Mouse (Mus musculus) thymus, postnatal 0 days (tissue): ENCODE results near the gene Ntn1. TPM values are rescaled to one million over a fixed set of nuclear protein-coding genes. Genes with fewer than 3 reads are reported as not detected.

Source experiments
- DNase-seq: peaks from one replicate; pipeline ENCODE4 v3.0.0-alpha.2; 2015; ENCODE audit warnings: low spot score
- polyA plus RNA-seq: library from polyadenylated mRNA; unstranded; fragments of >200 nt; fragmentation: Nextera tagmentation; extraction: Ambion mirVana; gene quantifications from 2 replicates; pipeline ENCODE4 v1.2.1, GENCODE M21; 2015

Ntn1 gene
- polyA plus RNA-seq, 1 experiment from 2014 or later = 4.4 TPM

- no peak for DNase-seq
Measured at GRCm38 (mm10) chr11:68215206-68215912, 185.3 kb downstream of the Ntn1 start.

GRCm38 (mm10) chr11:68214496-68215205, 186.0 kb downstream of the Ntn1 start:
- no peak for DNase-seq

GRCm38 (mm10) chr11:68213896-68214295, 186.7 kb downstream of the Ntn1 start:
- DNase-seq = no peak

- DNase-seq = peak; percentile 56
Measured at GRCm38 (mm10) chr11:68211924-68212578, 188.6 kb downstream of the Ntn1 start.

- DNase-seq = no peak
Measured at GRCm38 (mm10) chr11:68210714-68211113, 189.9 kb downstream of the Ntn1 start.

GRCm38 (mm10) chr11:68209506-68209905, 191.1 kb downstream of the Ntn1 start:
- no peak for DNase-seq

GRCm38 (mm10) chr11:68208582-68208981, 192.0 kb downstream of the Ntn1 start:
- DNase-seq = no peak

- DNase-seq = no peak
Measured at GRCm38 (mm10) chr11:68208023-68208422, 192.6 kb downstream of the Ntn1 start.

- no peak for DNase-seq
Measured at GRCm38 (mm10) chr11:68205572-68206229, 194.9 kb downstream of the Ntn1 start.

- DNase-seq = no peak
Measured at GRCm38 (mm10) chr11:68204407-68204806, 196.2 kb downstream of the Ntn1 start.

GRCm38 (mm10) chr11:68203658-68204315, 196.8 kb downstream of the Ntn1 start:
- DNase-seq = peak; percentile 52

- DNase-seq = no peak
Measured at GRCm38 (mm10) chr11:68202561-68202960, 198.1 kb downstream of the Ntn1 start.

GRCm38 (mm10) chr11:68201811-68202459, 198.7 kb downstream of the Ntn1 start:
- DNase-seq = no peak

- DNase-seq = peak; percentile 84
Measured at GRCm38 (mm10) chr11:68201063-68201462, 199.6 kb downstream of the Ntn1 start.

- DNase-seq = peak; percentile 42
Measured at GRCm38 (mm10) chr11:68200500-68200899, 200.1 kb downstream of the Ntn1 start.

- DNase-seq = peak; percentile 88
Measured at GRCm38 (mm10) chr11:68199801-68200423, 200.7 kb downstream of the Ntn1 start.

- peak; percentile 93 for DNase-seq
Measured at GRCm38 (mm10) chr11:68199103-68199502, 201.5 kb downstream of the Ntn1 start.

- no peak for DNase-seq
Measured at GRCm38 (mm10) chr11:68198696-68199095, 201.9 kb downstream of the Ntn1 start.

GRCm38 (mm10) chr11:68197471-68197870, 203.2 kb downstream of the Ntn1 start:
- DNase-seq = no peak

GRCm38 (mm10) chr11:68196566-68196965, 204.1 kb downstream of the Ntn1 start:
- no peak for DNase-seq
